Mouse (Mus musculus) lung, embryonic 16.5 days (tissue): ENCODE results near the gene Pnma5. TPM values are rescaled to one million over a fixed set of nuclear protein-coding genes. Genes with fewer than 3 reads are reported as not detected.
"Not testable (repeated sequence)": the region's sequence is repeated elsewhere in the genome, so short reads cannot be mapped to it uniquely, and the experiment has no call there.

Experiments
- ATAC-seq: fragments of 200-750 bp; cut with Nextera tagmentation; 2 replicates; pipeline ENCODE4 v1.8.0; 2017; ENCODE audit warnings: low read depth, mild to moderate bottlenecking, moderate library complexity
- H3K27ac ChIP-seq: fragments of 300-500 bp; sonication (generic); 2 replicates; pipeline ENCODE4 v1.5.1; 2014; ENCODE audit warnings: mild to moderate bottlenecking, control low read depth, low read length
- H3K27me3 ChIP-seq: fragments of 300-500 bp; sonication (generic); 2 replicates; pipeline ENCODE4 v1.6.1; 2014; ENCODE audit warnings: low read depth, low read length, mixed read lengths; ENCODE audit not compliant: control insufficient read depth, insufficient read depth
- H3K36me3 ChIP-seq: fragments of 300-500 bp; sonication (generic); 2 replicates; pipeline ENCODE4 v1.6.1; 2014; ENCODE audit warnings: low read length; ENCODE audit not compliant: control insufficient read depth, insufficient read depth
- H3K4me1 ChIP-seq: fragments of 300-500 bp; sonication (generic); replicated peaks from 2 replicates; pipeline ENCODE4 v1.6.1; 2014; ENCODE audit warnings: low read length, mixed read lengths; ENCODE audit not compliant: control insufficient read depth, insufficient read depth
- H3K4me2 ChIP-seq: fragments of 300-500 bp; sonication (generic); 2 replicates; pipeline ENCODE4 v1.6.1; 2014; ENCODE audit warnings: low read depth, low read length, control low read depth
- H3K4me3 ChIP-seq: fragments of 300-500 bp; sonication (generic); 2 replicates; pipeline ENCODE4 v1.5.1; 2014; ENCODE audit warnings: mild to moderate bottlenecking, low read length, control low read depth
- H3K9ac ChIP-seq: fragments of 300-500 bp; sonication (generic); 2 replicates; pipeline ENCODE4 v1.6.1; 2014; ENCODE audit warnings: low read length, control low read depth
- H3K9me3 ChIP-seq: fragments of 300-500 bp; sonication (generic); 2 replicates; pipeline ENCODE4 v1.6.1; 2016; ENCODE audit warnings: low read length; ENCODE audit not compliant: control insufficient read depth
- WGBS: fragments of 180-500 bp; shearing (Covaris S2); extraction: QIAGEN DNeasy Blood & Tissue Kit; methylation state at CpG from one replicate; pipeline ENCODE4 v1.1.7; 2014; 5-methylcytosine and 5-hydroxymethylcytosine counted together
- polyA plus RNA-seq: library from polyadenylated mRNA; unstranded; fragments of >200 nt; fragmentation: Nextera tagmentation; extraction: Ambion mirVana; gene quantifications from 2 replicates; pipeline ENCODE4 v1.2.1, GENCODE M21; 2015

Pnma5 gene
- not detected in 2 replicates for polyA plus RNA-seq

DNA sequence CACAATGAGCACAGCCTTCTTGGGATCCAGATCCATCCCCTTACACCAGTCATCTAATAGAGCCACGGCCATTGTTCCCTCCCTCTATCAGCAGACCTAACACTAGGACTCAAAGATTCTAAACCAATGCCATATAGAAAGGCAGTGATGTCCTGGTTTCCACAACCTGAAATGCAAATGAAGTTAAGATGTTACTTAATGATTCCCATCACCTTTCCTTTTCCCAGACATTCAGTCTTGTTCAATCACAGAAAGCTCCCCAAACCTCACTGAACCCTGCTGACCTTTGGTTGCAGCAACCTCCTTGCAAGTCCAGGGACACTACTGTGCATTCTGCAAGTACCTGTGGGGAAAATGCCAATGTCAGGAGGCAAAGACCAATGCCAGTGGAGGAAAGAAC lies at the start of gene Pnma5:
Gene Pnma5 (minus strand): TSS at position 101 of the 400 bp plus-strand sequence.
- 64% methylated on average over 1 of the region's 1 CpGs for WGBS
- Histone ChIP-seq H3K4me2 (no peak within 1 kb of the TSS), H3K27ac (no peak within 1 kb of the TSS), H3K4me3 (no peak within 1 kb of the TSS), H3K9me3 (no peaks in the 10 kb centered on the region), H3K36me3 (no peaks in the 10 kb centered on the region), H3K9ac (no peak within 1 kb of the TSS), H3K27me3 (no peaks in the 10 kb centered on the region; the same call in 1 of the 2 replicates), H3K4me1 (no peaks in the 10 kb centered on the region)
- no peak for ATAC-seq

DNA sequence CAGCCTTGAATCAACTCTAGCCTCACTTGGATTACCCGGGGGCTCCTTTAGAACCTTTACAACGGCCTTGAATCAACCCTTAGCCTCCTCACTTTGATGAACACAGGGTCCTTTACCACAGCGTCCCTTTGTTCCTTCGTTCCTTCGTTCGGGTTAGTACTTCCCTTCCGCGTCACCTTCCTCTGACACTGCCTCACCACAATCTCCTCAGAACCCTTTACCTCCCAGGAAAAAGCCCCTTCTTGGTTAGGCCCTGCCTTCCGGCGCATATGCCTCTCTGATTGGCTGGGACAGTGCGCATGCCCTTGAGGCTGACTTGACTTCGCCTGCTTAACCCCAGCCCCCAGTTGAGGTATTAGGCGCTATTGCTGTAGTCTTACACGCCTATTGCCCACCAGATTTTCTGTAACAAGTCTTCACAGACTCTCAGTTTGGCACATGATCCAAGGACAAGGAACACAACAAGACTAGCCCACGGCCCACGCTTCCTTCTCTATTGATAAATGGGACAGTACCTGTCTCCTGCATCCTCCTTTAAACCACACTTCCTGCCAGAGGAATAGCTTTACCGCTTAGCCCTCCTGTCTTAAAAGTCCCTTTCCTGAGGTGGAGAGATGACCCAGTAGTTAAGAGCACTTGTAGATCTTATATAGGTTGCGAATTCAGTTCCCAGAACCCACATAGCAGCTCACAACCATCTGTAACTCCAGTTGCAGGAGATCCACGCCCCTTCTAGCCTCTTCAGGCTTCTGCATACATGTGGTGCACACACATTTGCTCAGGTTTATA lies 45.6 kb upstream of the Pnma5 start, which contains the start of gene Xlr4a:
Gene Xlr4a (minus strand): TSS at position 212 of the 789 bp plus-strand sequence.
- not testable (repeated sequence) for H3K4me2 ChIP-seq, H3K27me3 ChIP-seq, ATAC-seq, H3K9me3 ChIP-seq, H3K36me3 ChIP-seq, H3K9ac ChIP-seq, H3K27ac ChIP-seq, H3K4me3 ChIP-seq, H3K4me1 ChIP-seq
- WGBS, result 73% methylated on average over 18 of the region's 19 CpGs

DNA sequence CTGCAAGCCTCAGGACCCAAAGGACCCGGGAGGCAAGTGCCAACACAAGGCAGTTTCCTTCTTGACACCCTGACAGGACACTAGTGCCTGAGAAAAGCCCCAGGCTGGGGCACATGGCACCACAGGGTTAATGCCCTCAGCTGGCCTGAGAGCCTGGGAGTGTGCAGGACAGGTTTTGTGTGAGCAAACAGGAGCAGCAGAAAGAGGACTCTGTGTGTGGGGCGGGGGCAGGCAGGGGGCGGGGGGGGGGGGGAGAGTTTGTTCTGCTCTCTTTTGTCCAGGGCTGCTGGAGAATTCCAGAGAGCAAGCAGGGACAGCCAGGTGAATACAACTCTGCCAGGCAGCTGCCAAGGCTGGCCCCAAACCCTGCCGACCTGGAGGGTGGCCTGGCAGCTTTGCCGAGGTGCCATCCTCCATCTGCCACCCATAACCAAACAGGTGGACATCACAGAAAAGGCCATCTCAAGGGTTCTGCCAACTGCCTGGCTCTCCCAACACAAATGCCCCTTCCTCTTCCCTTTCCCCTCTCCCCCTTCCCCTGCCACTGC lies 29.9 kb upstream of the Pnma5 start:
- H3K4me2 ChIP-seq, H3K27ac ChIP-seq, H3K4me3 ChIP-seq, H3K9ac ChIP-seq, H3K27me3 ChIP-seq, H3K4me1 ChIP-seq, H3K36me3 ChIP-seq, H3K9me3 ChIP-seq: not testable (repeated sequence)
- WGBS, result no CpG with 5 or more reads among the region's 5 CpGs
- peak; percentile 75 for ATAC-seq

DNA sequence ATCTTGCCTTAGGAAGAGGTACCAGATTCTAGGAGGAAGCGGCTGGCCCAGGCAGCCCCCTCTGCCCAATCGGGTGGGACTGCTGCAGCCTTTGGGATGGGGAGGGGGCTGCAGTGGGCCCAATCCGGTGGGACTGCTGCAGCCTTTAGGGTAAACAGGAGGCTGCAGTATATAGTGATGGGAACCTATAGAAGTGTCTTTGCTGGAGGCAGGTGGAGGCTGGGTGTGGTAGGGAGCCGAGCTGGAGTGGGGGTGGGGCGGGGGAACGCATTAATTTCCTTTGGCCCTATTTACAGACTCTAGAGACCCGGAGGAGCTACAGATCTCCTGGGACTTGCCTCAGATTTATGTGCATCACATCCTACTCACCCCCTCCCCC lies 27.5 kb upstream of the Pnma5 start, which contains the start of gene Pnma3:
Gene Pnma3 (plus strand): TSS at position 373 of the 379 bp plus-strand sequence.
- 33% methylated on average over 7 of the region's 7 CpGs for WGBS
- no peak for ATAC-seq
- H3K27me3 ChIP-seq, result no peaks in the 10 kb centered on the region
- H3K9me3 ChIP-seq, result no peaks in the 10 kb centered on the region
- H3K4me1 ChIP-seq, result no peaks in the 10 kb centered on the region; the same call in 1 of the 2 replicates
- H3K27ac ChIP-seq, result peak within 1 kb of the TSS; percentile 73
- no peak within 1 kb of the TSS; the same call in 1 of the 2 replicates for H3K4me3 ChIP-seq
- no peaks in the 10 kb centered on the region for H3K36me3 ChIP-seq
- H3K9ac ChIP-seq, result no peak within 1 kb of the TSS
- H3K4me2 ChIP-seq, result peak within 1 kb of the TSS; percentile 34

DNA sequence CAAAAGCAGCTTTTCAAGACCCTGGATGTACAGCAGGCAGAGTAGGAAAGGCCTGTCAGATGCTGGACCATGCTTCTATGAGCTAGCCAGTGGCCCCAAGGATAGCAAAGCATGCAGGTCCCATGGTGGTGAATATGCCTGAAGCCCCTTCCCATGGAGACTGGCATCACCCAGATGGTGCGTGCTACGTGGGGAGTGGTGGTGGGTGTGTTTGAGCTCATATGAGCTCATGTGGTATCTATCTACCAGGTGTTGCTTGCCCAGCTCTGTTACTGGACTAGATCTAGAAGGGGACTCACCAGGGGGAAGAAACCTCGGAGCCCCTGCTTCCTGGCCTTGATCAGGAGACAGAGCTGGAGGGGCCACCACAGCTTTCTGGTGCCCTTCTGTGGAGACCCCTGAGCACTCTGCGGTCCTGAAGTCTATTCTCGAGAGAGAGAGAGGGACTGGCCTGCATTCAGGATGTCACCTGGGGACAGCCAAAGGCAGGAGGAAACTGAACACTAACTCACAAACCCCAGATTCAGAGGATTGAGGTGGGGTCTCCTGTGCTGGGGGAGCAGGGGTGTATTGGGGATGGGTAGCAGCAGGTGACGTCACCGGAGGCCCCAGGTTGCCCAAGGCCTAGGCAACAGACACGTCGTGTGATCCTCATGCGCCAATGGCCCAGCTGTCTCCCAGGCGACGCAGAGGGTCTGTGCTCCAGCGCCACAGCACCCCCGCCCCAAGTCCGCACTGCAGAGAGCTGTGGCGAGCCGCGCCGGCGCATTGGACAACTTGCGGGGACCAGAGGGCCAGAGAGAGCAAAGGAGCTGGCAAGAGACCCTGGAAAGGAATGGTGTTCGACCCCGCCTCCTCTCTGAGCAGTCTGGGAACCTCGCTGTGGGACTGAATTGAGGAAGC lies 26.9 kb upstream of the Pnma5 start:
- peak overlapping the region; percentile 34 for H3K4me2 ChIP-seq

DNA sequence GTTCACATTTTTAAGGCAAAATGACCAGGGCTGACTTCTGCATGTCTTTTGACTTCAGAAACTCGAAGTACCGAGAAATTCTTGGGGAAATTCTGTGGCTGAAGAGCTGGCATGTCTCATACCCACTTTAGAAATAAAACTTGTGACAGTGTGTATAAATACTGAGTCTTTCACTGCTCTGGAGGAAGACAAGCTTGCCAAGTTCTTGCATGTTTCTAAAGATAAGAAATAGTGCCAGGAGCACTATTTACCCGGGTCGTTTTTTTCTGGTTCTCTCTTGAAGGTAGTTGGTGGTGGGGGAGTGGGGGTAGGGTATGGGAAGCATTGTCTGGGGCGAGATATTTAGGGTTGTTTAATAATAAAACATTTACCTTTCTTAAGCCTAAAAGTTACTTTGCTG lies 25.4 kb upstream of the Pnma5 start:
- H3K4me3 ChIP-seq, result no peak overlapping the region
- no peak overlapping the region for H3K9ac ChIP-seq
- no peaks in the 10 kb centered on the region; the same call in 1 of the 2 replicates for H3K4me1 ChIP-seq
- no peaks in the 10 kb centered on the region for H3K27me3 ChIP-seq
- peak; percentile 56 for ATAC-seq
- H3K36me3 ChIP-seq, result no peaks in the 10 kb centered on the region
- no peak overlapping the region for H3K4me2 ChIP-seq
- H3K9me3 ChIP-seq, result no peaks in the 10 kb centered on the region
- 27% methylated on average over 5 of the region's 5 CpGs for WGBS
- H3K27ac ChIP-seq, result peak overlapping the region; percentile 53; the same call in 1 of the 2 replicates

More for the DNA sequence above, 26.9 kb upstream of the Pnma5 start:
- Histone ChIP-seq H3K9ac (no peak overlapping the region), H3K4me3 (no peak overlapping the region; the same call in 1 of the 2 replicates), H3K27ac (no peak overlapping the region), H3K36me3 (no peaks in the 10 kb centered on the region), H3K27me3 (no peaks in the 10 kb centered on the region), H3K4me1 (no peaks in the 10 kb centered on the region; the same call in 1 of the 2 replicates), H3K9me3 (no peaks in the 10 kb centered on the region)
- 36% methylated on average over 24 of the region's 24 CpGs for WGBS
- no peak for ATAC-seq

DNA sequence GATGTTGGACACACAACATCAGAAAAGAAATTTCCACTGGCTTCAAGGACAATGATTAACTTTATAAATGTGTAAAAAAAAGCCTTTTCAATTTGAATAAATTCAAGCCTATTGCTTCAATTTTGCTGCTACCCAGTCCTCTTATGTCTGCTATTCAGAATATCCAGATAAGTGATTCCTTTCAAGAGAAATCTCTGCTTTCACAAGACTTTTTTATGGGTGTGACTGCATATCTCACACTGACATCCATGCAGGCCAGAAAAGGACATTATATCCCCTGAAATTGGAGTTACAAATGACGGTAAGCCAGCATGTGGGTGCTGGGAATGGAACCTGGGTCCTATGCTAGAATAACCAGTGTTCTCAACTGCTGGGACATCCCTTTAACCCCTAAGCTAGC lies 24.6 kb upstream of the Pnma5 start:
- H3K27ac ChIP-seq, result 0 out of 2 replicates have a peak overlapping the region, but pooled peaks have one; percentile 10
- H3K4me1 ChIP-seq, result no peaks in the 10 kb centered on the region; the same call in 1 of the 2 replicates
- no peaks in the 10 kb centered on the region for H3K9me3 ChIP-seq
- 73% methylated on average over 1 of the region's 1 CpGs for WGBS
- ATAC-seq, result no peak
- no peaks in the 10 kb centered on the region for H3K27me3 ChIP-seq
- no peak overlapping the region for H3K4me2 ChIP-seq
- no peaks in the 10 kb centered on the region for H3K36me3 ChIP-seq
- no peak overlapping the region for H3K4me3 ChIP-seq
- H3K9ac ChIP-seq, result no peak overlapping the region

DNA sequence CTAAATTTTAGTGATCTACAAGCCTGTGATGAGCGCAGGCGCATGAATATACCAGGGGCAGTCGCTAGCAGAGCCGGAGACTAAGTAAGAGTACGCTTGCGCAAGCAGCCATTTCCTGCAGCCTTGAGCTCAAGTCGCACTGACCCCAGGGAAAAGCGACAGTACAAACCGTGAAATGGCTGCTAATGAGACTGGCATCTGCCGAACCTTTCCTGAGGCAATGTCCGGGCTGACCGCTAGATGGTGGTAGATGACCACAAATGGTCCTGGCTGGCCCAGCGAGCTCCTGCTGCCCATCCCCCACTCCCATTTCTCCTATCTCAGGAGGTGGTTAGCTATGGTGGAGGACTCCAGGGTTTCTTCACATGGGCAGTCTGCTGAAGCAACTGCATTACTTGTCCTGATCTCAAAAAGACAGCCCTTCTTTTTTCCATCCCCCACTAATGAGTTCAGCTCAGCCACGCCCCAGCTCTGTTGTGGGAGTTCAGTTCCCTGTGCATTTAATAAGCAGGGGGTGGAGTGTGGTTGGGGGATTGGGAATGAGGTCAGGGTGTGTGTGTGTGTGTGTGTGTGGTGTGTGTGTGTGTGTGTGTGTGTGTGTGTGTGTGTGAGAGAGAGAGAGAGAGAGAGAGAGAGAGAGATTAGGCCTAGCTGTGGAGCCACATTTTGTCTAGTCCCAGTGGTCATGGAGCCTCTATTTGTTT lies 17.1 kb upstream of the Pnma5 start:
- WGBS, result 13% methylated on average over 14 of the region's 14 CpGs
- H3K27me3 ChIP-seq, result no peaks in the 10 kb centered on the region
- H3K9me3 ChIP-seq, result no peaks in the 10 kb centered on the region
- H3K9ac ChIP-seq, result 0 out of 2 replicates have a peak overlapping the region, but pooled peaks have one; percentile 32
- no peaks in the 10 kb centered on the region for H3K4me1 ChIP-seq
- H3K4me3 ChIP-seq, result no peak overlapping the region
- H3K36me3 ChIP-seq, result no peaks in the 10 kb centered on the region
- ATAC-seq, result peak; percentile 96
- peak overlapping the region; percentile 37; the same call in 1 of the 2 replicates for H3K4me2 ChIP-seq
- H3K27ac ChIP-seq, result no peak overlapping the region
